Mouse (Mus musculus): Measurements from ENCODE around the gene Plekha5. TPM values are rescaled to one million over a fixed set of nuclear protein-coding genes. Genes with fewer than 3 reads are reported as not detected.

Gene Plekha5
- polyA plus RNA-seq, 1 experiment from 2014 or later = 39.9 TPM

GRCm38 (mm10) chr6:140460398-140460797 is 36.5 kb downstream of the Plekha5 start:
- Histone ChIP-seq H3K27ac (no peak overlapping the region), H3K9me3 (no peaks in the 10 kb centered on the region), H3K36me3 (no peaks in the 10 kb centered on the region), H3K4me2 (replicated peaks) (no peak overlapping the region), H3K9ac (replicated peaks) (no peak overlapping the region), H3K4me1 (replicated peaks) (peaks cover 28% of the 10 kb centered on the region), H3K27me3 (no peaks in the 10 kb centered on the region), H3K4me3 (replicated peaks) (no peak overlapping the region)
- ATAC-seq = no peak
- 76% methylated on average over 7 of the region's 7 CpGs for WGBS

- 95% methylated on average over 6 of the region's 6 CpGs for whole genome bisulfite sequencing
- Histone ChIP-seq H3K27ac (no peak overlapping the region), H3K4me1 (replicated peaks) (peaks cover 21% of the 10 kb centered on the region), H3K9me3 (no peaks in the 10 kb centered on the region), H3K4me2 (replicated peaks) (no peak overlapping the region), H3K27me3 (no peaks in the 10 kb centered on the region), H3K9ac (replicated peaks) (no peak overlapping the region), H3K36me3 (0 out of 2 replicates have a peak, but pooled peaks cover 2% of the 10 kb centered on the region), H3K4me3 (replicated peaks) (no peak overlapping the region)
- ATAC-seq = no peak
These were observed 41.0 kb downstream of the Plekha5 start for GRCm38 (mm10) chr6:140464818-140465217.

DNA sequence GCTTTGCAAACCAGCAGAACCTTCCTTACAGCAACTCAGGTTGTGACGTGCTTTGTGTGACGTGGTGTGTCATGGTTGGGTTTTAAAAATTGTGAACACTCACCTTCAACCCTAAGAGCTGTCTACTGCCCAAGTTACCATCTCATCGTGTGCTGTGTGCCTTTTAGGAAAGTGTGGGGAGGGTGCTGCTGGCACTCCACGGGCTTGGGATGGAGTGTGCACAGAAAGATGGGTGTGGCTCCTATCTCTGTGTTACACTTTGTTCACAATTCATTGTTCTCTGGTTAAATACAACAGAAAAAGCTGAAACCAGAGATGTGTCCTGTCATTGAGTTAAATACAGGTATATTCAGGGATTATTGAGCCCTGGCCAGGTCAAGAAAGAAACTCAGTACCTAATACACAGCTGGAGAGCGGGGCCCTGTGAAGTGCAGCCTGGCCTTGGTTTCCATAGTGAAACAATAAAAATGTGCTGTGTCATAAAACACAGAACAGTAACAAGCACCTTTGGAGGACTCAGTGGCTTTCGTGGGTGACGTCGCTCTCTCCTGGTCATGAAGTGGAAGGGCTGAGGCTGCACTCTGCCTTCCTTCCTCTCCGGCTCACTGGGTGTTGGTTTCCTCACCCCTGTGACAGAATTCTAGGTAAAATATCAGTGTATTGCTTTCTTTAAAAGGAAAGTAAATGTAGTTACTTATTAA is 42.2 kb downstream of the Plekha5 start:
- no peaks in the 10 kb centered on the region for H3K27me3 ChIP-seq
- H3K27ac ChIP-seq = no peak overlapping the region
- no peak overlapping the region for H3K9ac ChIP-seq (replicated peaks)
- no peak overlapping the region for H3K4me3 ChIP-seq (replicated peaks)
- H3K4me1 ChIP-seq (replicated peaks) = peaks cover 14% of the 10 kb centered on the region; the same call in 1 of the 2 replicates
- WGBS = 89% methylated on average over 9 of the region's 9 CpGs
- H3K4me2 ChIP-seq (replicated peaks) = no peak overlapping the region
- ATAC-seq = no peak
- H3K9me3 ChIP-seq = no peaks in the 10 kb centered on the region
- 0 out of 2 replicates have a peak, but pooled peaks cover 2% of the 10 kb centered on the region for H3K36me3 ChIP-seq

- Histone ChIP-seq H3K27ac (no peak overlapping the region), H3K4me2 (replicated peaks) (no peak overlapping the region), H3K4me1 (replicated peaks) (peaks cover 9% of the 10 kb centered on the region; the same call in 1 of the 2 replicates), H3K4me3 (replicated peaks) (no peak overlapping the region), H3K9ac (replicated peaks) (no peak overlapping the region), H3K27me3 (no peaks in the 10 kb centered on the region), H3K9me3 (no peaks in the 10 kb centered on the region), H3K36me3 (0 out of 2 replicates have a peak, but pooled peaks cover 2% of the 10 kb centered on the region)
- WGBS = 86% methylated on average over 6 of the region's 6 CpGs
- no peak for ATAC-seq
These were observed 43.0 kb downstream of the Plekha5 start for GRCm38 (mm10) chr6:140466841-140467240.

GRCm38 (mm10) chr6:140467851-140468250 is 44.0 kb downstream of the Plekha5 start:
- WGBS = 96% methylated on average over 12 of the region's 12 CpGs
- H3K4me2 ChIP-seq (replicated peaks) = no peak overlapping the region
- H3K36me3 ChIP-seq = 0 out of 2 replicates have a peak, but pooled peaks cover 2% of the 10 kb centered on the region
- H3K27me3 ChIP-seq = no peaks in the 10 kb centered on the region
- peaks cover 9% of the 10 kb centered on the region; the same call in 1 of the 2 replicates for H3K4me1 ChIP-seq (replicated peaks)
- H3K27ac ChIP-seq = no peak overlapping the region
- no peak for ATAC-seq
- no peak overlapping the region for H3K9ac ChIP-seq (replicated peaks)
- H3K4me3 ChIP-seq (replicated peaks) = no peak overlapping the region
- H3K9me3 ChIP-seq = no peaks in the 10 kb centered on the region

DNA sequence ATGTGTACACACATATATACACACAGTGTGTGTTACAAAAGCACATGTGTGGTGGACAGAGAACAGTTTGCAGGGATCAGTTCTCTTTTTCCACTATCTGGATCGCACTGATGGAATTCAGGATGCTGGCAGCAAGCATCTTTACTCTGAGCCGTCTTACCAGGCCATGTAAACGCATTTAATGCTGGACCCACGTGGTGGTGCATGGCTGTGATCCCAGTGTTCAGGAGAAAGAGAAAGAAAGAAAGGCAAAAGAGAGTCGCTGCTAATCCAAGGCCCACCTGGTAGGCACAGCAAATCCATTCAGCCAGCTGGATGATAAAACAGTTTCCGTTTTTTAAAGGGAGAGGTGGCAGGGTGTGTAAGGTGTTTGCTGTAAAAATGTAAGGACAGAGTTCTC is 45.9 kb downstream of the Plekha5 start:
- Histone ChIP-seq H3K27me3 (no peaks in the 10 kb centered on the region), H3K4me3 (replicated peaks) (no peak overlapping the region), H3K4me1 (replicated peaks) (peaks cover 11% of the 10 kb centered on the region), H3K4me2 (replicated peaks) (no peak overlapping the region), H3K9ac (replicated peaks) (no peak overlapping the region), H3K27ac (no peak overlapping the region), H3K9me3 (no peaks in the 10 kb centered on the region), H3K36me3 (0 out of 2 replicates have a peak, but pooled peaks cover 2% of the 10 kb centered on the region)
- 65% methylated on average over 6 of the region's 6 CpGs for WGBS
- no peak for ATAC-seq

GRCm38 (mm10) chr6:140471751-140472150 is 47.9 kb downstream of the Plekha5 start:
- H3K36me3 ChIP-seq = 0 out of 2 replicates have a peak, but pooled peaks cover 2% of the 10 kb centered on the region
- H3K27me3 ChIP-seq = no peaks in the 10 kb centered on the region
- H3K4me1 ChIP-seq (replicated peaks) = peaks cover 7% of the 10 kb centered on the region
- 93% methylated on average over 5 of the region's 5 CpGs for WGBS
- H3K4me2 ChIP-seq (replicated peaks) = no peak overlapping the region
- no peak overlapping the region for H3K9ac ChIP-seq (replicated peaks)
- H3K27ac ChIP-seq = no peak overlapping the region
- no peak overlapping the region for H3K4me3 ChIP-seq (replicated peaks)
- no peaks in the 10 kb centered on the region for H3K9me3 ChIP-seq
- no peak for ATAC-seq

GRCm38 (mm10) chr6:140472345-140472744 is 48.5 kb downstream of the Plekha5 start:
- no peak overlapping the region for H3K4me2 ChIP-seq (replicated peaks)
- peaks cover 13% of the 10 kb centered on the region for H3K4me1 ChIP-seq (replicated peaks)
- H3K27ac ChIP-seq = no peak overlapping the region
- WGBS = 58% methylated on average over 4 of the region's 4 CpGs
- ATAC-seq = no peak
- no peak overlapping the region for H3K9ac ChIP-seq (replicated peaks)
- H3K4me3 ChIP-seq (replicated peaks) = no peak overlapping the region
- H3K36me3 ChIP-seq = 0 out of 2 replicates have a peak, but pooled peaks cover 2% of the 10 kb centered on the region
- H3K9me3 ChIP-seq = no peaks in the 10 kb centered on the region
- no peaks in the 10 kb centered on the region for H3K27me3 ChIP-seq

DNA sequence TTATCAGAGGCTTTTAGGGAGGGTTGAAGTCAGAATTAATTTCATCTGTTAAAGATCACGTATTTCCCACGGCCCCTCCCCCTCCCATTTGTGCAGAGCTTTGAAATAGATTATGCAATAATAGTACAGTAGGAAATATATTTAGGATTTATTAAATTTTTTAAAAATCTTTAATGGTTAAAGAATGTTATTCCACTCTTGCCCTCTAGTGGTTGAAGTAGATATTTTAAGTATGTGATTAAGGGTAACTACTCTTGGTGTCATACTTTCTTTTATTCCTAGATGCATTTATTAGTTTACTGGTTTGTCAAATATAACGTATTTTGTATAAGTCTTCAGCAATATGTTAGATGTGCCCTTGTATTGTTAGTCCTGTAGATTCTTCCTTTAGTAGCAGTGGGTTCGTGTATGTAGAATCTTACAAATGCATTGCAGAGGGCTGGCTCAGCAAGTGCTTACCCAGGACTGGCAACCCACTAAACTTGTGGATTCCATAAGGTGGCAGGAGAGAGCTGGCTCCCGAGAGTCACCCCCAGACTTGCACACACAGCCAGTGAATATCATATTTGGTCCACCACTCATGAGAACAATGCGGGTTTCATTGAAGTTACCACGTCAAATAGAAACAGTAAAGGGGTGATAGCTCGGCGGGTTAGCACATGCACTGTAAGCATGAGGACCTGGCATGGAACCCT is 51.7 kb downstream of the Plekha5 start:
- no peaks in the 10 kb centered on the region for H3K36me3 ChIP-seq
- H3K9me3 ChIP-seq = no peaks in the 10 kb centered on the region
- H3K27ac ChIP-seq = no peak overlapping the region
- no peaks in the 10 kb centered on the region for H3K27me3 ChIP-seq
- H3K4me2 ChIP-seq (replicated peaks) = no peak overlapping the region
- H3K4me1 ChIP-seq (replicated peaks) = peaks cover 34% of the 10 kb centered on the region
- ATAC-seq = no peak
- no peak overlapping the region for H3K9ac ChIP-seq (replicated peaks)
- 87% methylated on average over 9 of the region's 9 CpGs for WGBS
- H3K4me3 ChIP-seq (replicated peaks) = no peak overlapping the region

GRCm38 (mm10) chr6:140476981-140477380 is 53.1 kb downstream of the Plekha5 start:
- Histone ChIP-seq H3K27me3 (no peaks in the 10 kb centered on the region), H3K4me3 (replicated peaks) (no peak overlapping the region), H3K9me3 (no peaks in the 10 kb centered on the region), H3K36me3 (no peaks in the 10 kb centered on the region), H3K9ac (replicated peaks) (peak overlapping the region; percentile 36; the same call in 1 of the 2 replicates), H3K4me1 (replicated peaks) (peaks cover 40% of the 10 kb centered on the region), H3K4me2 (replicated peaks) (no peak overlapping the region), H3K27ac (peak overlapping the region; percentile 58; the same call in 1 of the 2 replicates)
- 63% methylated on average over 2 of the region's 2 CpGs for WGBS
- ATAC-seq = no peak

- H3K4me3 ChIP-seq (replicated peaks) = no peak overlapping the region
- no peak for ATAC-seq
- peaks cover 42% of the 10 kb centered on the region for H3K4me1 ChIP-seq (replicated peaks)
- H3K9ac ChIP-seq (replicated peaks) = no peak overlapping the region
- H3K9me3 ChIP-seq = no peaks in the 10 kb centered on the region
- no peak overlapping the region for H3K4me2 ChIP-seq (replicated peaks)
- H3K36me3 ChIP-seq = no peaks in the 10 kb centered on the region
- H3K27ac ChIP-seq = peak overlapping the region; percentile 27
- 77% methylated on average over 7 of the region's 7 CpGs for WGBS
- no peaks in the 10 kb centered on the region for H3K27me3 ChIP-seq
These were observed 54.2 kb downstream of the Plekha5 start for GRCm38 (mm10) chr6:140478031-140478430.

DNA sequence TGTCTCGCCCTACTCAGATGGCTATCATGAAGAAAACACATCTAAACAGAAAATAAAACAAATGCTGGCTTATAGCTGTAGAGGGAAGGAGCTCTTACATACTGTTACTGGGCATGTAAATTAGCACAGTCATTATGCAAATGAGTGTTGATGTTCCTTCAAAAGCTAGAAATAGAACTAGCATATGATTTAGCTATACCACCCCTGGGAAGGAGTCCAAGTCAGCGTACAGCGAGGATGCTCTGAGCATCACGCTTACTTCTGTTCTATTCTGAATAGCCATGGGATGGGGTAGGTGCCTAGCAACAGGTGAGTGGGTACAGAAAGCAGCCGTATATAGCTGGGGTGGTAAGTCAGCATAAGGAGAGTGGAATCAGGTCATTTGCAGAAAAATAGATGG is 55.1 kb downstream of the Plekha5 start:
- Histone ChIP-seq H3K9ac (replicated peaks) (no peak overlapping the region), H3K4me3 (replicated peaks) (no peak overlapping the region), H3K4me1 (replicated peaks) (peaks cover 47% of the 10 kb centered on the region), H3K36me3 (no peaks in the 10 kb centered on the region), H3K4me2 (replicated peaks) (no peak overlapping the region), H3K9me3 (no peaks in the 10 kb centered on the region), H3K27ac (no peak overlapping the region), H3K27me3 (no peaks in the 10 kb centered on the region)
- 79% methylated on average over 5 of the region's 5 CpGs for WGBS
- ATAC-seq = no peak
